Mouse (Mus musculus) mouse embryonic stem cell (cell line): Measurements from ENCODE around the gene Osbpl7.

Source experiments
- in situ Hi-C, 2 experiments: fragments of 300-500 bp; cut with MboI; formaldehyde crosslinking; loops; 1 replicate in 1 of 2; 3 replicates in 1 of 2; pipeline ENCODE4 v1.14.3; 2019 to 2020; ENCODE audit warnings: low sequenced_read_pairs in 2 of 2, low pct_unique_long_range_greater_than_20kb in 1 of 2, mixed read lengths in 1 of 2; ENCODE audit not compliant: unreplicated experiment in 1 of 2

Osbpl7 gene

GRCm38 (mm10) chr11:97050216-97050943 is at the start of gene Osbpl7:
Gene Osbpl7, plus strand, starts transcription at chr11:97050628.
- in situ Hi-C loops: no loop called here

GRCm38 (mm10) chr11:97003170-97003569 is 47.3 kb upstream of the Osbpl7 start:
- in situ Hi-C loops: loop anchor here in 1 of 2 experiments (25.0 kb wide), 1 partner anchor 666 kb away; no protein-coding TSS in a partner anchor

GRCm38 (mm10) chr11:97007093-97007794 is 43.2 kb upstream of the Osbpl7 start:
- in situ Hi-C loops: loop anchor here in 1 of 2 experiments (25.0 kb wide), 1 partner anchor 670 kb away; no protein-coding TSS in a partner anchor

GRCm38 (mm10) chr11:97009198-97009790 is 41.1 kb upstream of the Osbpl7 start:
- in situ Hi-C loops: loop anchor here in 1 of 2 experiments (25.0 kb wide), 1 partner anchor 672 kb away; no protein-coding TSS in a partner anchor

GRCm38 (mm10) chr11:97013121-97013670 is 37.2 kb upstream of the Osbpl7 start, which contains the start of gene Sp6:
Gene Sp6, plus strand, starts transcription at chr11:97013394.
- in situ Hi-C loops: loop anchor here in 1 of 2 experiments (25.0 kb wide), 1 partner anchor 676 kb away; no protein-coding TSS in a partner anchor

- in situ Hi-C loops: loop anchor here in 1 of 2 experiments (25.0 kb wide), 1 partner anchor 681 kb away; no protein-coding TSS in a partner anchor
Observed at GRCm38 (mm10) chr11:97017696-97018582, 32.5 kb upstream of the Osbpl7 start.

- in situ Hi-C loops: loop anchor here in 1 of 2 experiments (25.0 kb wide), 1 partner anchor 681 kb away; no protein-coding TSS in a partner anchor
Observed at GRCm38 (mm10) chr11:97018583-97019344, 31.7 kb upstream of the Osbpl7 start.

GRCm38 (mm10) chr11:97019345-97019708 is 31.1 kb upstream of the Osbpl7 start:
- in situ Hi-C loops: loop anchor here in 1 of 2 experiments (25.0 kb wide), 1 partner anchor 682 kb away; no protein-coding TSS in a partner anchor

GRCm38 (mm10) chr11:97021121-97021765 is 29.2 kb upstream of the Osbpl7 start:
- in situ Hi-C loops: loop anchor here (5.0 to 25.0 kb wide), 2 partner anchors 34 to 684 kb away; no protein-coding TSS in a partner anchor

GRCm38 (mm10) chr11:97021873-97022484 is 28.4 kb upstream of the Osbpl7 start:
- in situ Hi-C loops: loop anchor here (5.0 to 25.0 kb wide), 2 partner anchors 35 to 685 kb away; no protein-coding TSS in a partner anchor

GRCm38 (mm10) chr11:97024977-97025376 is 25.5 kb upstream of the Osbpl7 start:
- in situ Hi-C loops: loop anchor here (5.0 to 25.0 kb wide), 2 partner anchors 38 to 688 kb away; no protein-coding TSS in a partner anchor

- in situ Hi-C loops: no loop called here
Observed at GRCm38 (mm10) chr11:97025721-97026344, 24.6 kb upstream of the Osbpl7 start.

- in situ Hi-C loops: no loop called here
Observed at GRCm38 (mm10) chr11:97029686-97030417, 20.6 kb upstream of the Osbpl7 start, which contains the start of gene Scrn2. Gene Scrn2, plus strand, starts transcription at chr11:97029938.

GRCm38 (mm10) chr11:97030426-97030825 is 20.0 kb upstream of the Osbpl7 start:
- in situ Hi-C loops: no loop called here

- in situ Hi-C loops: no loop called here
Observed at GRCm38 (mm10) chr11:97031977-97032376, 18.5 kb upstream of the Osbpl7 start.
